Mouse (Mus musculus) spleen, postnatal 14 days (tissue): ENCODE measurements around the gene Nrxn2.

Experiments
- DNase-seq, 2 experiments: peaks; one replicate each; pipeline ENCODE4 v3.0.0; 2021 to 2022; ENCODE audit warnings: low spot score in 2 of 2

The Nrxn2 gene

DNA sequence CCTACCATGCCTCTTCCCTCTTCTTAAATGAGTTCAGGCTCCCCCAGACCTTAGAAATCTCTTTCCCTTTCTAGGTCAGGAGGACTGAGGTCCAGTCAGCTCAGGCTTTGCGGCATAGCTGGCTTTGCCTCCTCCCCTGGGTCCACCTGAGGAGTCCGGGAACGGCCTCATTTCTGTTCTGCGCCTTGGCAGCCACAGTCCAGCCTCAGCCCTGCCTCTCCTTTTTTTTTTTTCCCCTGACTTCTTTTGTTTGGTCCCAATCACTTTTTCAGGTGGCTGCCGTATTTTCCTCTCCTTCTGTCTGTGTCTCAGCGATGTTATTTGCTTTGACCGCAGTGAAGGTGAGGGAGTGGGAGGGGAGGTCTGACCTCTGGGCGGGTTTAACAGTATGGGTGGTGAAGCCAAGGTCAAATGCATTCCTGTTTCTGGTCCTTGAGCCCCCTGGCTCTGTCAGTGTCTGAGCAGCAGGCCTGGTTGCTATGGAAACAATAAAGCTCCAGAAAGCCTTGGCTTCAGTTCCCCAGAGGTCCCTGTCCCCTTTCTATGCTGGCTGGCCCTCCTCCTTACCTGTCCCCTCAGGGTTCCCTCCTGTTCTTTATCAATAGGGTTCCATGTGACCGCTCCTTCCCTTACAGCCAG, 34.3 kb downstream of the Nrxn2 start:
- no peak for DNase-seq

DNA sequence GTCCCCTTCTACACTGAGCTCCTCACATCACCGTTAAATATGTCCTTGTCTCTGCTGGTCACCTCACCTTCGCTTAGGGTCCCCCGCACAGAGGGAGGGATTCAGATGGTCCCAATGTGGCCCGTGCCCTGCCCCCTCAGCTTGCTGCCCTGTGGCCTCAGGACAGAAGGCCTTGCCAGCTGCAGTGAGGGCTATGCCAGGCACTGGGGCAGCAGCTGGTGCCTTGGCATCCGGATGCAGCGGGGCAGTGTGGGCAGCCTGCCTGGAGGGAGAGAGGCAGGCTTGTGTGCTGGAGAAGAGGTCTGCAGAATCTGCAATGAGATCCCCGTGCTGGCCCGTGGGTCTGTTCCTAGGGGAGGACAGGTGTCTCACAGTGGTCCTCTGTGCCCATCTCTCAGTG, 34.8 kb downstream of the Nrxn2 start:
- no peak for DNase-seq

DNA sequence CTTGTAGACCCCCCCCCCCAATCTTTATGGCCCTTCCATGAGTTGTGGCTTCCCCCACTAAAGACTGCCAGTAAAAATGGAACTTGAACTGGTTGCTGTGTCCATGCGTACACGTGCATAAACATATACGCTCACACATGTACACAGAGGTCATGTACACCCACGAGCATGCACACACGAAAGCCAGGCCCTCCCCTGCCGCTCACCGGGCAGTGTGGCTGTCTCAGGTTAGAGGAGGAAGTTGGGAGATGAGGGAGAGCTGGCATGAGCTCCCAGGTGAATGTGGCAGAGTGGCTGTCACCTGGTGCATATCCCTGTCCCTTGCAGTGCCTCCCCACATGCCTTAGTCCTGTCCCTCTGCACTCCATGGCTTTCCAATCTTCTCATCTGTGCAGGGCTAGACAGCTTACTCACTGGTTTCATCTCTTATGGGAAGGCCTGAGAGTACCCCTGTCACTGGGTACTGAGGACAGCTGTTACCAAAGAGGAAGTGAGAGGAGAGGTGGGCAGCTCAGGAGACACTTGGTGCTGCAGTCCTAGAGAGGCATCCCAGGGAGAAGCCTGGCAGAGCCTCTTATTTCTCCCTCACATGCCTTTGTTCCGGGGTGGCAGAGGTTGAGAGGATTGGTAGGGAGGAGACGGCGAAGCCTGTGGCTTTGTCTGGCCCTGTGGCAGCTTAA, 35.6 kb downstream of the Nrxn2 start:
- no peak for DNase-seq

DNA sequence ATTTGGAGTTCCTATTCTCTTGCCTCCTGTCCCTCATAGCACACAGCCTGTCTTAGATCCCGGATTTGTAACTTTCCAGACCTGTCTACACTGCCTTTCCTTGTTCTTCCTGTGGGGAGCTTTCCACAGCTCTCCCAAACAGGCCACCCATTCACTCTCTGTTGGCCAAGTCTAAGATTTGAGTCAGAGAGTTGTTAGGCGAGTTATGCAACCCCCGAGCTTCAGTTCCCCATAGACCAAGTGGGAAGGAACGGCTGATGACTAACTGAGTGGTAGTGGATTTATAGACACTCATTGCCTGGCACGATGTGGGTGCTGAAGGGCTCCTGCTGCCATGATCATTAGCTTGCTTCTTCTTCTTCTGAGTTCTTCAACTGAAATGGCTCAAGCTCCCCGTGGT, 41.0 kb downstream of the Nrxn2 start:
- DNase-seq, result no peak

DNA sequence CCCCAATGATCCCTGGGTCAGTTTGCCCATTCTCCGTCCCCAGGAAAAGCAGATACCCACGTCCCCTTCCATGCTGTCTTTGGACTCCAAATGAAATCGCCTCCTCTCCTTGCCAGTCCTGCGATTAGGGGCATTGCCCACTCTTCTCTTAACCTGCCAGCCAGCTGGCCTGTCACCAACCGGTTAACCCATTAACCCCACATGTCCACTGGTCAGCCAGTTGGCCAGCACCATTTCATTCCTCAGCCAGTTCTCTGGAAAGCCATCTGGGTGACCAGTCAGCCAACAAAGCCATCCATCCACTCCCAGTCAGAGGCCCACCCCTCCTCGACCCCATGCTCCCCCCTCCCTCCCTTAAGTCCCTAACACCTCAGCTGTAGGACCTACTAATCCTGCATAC, 44.3 kb downstream of the Nrxn2 start:
- no peak for DNase-seq

DNA sequence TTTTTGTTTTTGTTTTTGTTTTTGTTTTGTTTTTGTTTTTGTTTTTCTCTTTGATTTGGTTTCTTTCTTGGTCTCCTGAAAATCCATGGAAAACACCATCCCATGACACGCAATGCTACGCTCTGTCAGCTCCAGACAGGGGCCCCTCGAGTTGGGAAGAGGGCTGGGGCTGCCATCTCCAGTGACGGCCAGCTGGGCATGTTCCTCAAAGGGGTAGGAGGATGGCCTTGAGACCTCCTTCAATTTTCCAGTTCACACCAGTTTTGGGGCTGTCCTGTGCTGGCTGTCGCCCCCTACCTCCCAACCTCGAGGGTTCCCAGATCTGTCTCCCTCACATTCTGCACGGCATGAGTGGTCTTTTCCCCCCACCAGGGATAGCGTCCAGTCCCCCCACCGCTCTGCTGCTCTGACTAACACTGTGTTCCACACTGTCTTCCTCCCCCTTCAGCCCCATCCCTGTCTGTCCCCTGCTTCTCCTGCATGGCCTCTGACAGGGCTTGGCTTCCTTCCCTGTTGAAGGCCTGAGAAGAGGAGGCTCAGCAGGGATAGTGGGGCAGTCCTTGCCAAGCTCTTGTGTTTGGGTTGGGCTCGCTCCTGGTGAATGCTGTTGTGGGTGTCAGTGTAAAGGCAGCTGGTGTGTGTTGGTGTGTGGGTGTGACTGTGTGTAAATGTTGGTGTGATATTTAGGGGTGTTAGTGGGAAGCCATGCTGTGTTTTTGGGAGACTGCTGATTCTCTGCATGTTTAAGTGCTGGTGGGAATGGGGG, 46.0 kb downstream of the Nrxn2 start:
- DNase-seq, result no peak

DNA sequence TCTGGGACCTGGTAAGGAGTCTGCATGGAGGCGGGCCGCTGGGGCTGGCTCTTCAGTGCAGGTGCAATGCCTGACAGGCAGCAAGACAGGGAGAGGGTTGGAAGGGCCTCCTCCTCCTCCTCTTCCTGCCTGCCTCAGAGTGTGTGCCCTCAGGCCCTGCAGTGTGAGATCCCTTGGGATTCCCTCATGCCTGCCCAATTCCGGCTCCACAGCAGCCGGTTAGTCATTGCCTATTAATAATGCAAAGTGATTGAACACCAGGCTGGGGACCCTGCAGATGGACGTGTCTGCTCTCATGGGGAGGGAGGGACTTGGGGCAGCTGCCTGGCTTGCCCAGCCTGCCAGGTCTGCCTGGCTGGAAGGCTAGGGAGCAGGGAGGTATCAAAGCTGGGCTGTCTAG, 46.6 kb downstream of the Nrxn2 start:
- DNase-seq, result no peak

DNA sequence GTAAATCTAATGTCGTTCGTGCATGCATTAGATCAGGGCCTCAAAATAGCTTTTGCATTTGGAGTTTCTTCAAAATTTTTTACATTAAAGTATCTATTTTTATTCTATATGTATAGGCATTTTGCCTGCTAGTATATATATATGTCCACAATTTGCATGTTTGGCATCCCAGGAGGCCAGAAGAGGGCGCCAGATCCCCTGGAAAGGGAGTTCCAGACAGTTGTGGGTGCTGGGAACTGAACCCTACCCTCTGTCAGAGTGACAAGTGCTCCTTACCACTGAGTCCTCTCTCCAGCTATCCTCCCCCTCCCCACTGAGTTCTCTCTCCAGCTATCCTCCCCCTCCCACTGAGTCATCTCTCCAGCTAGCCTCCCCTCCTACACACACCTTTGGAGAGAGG, 48.4 kb downstream of the Nrxn2 start:
- DNase-seq, result no peak

DNA sequence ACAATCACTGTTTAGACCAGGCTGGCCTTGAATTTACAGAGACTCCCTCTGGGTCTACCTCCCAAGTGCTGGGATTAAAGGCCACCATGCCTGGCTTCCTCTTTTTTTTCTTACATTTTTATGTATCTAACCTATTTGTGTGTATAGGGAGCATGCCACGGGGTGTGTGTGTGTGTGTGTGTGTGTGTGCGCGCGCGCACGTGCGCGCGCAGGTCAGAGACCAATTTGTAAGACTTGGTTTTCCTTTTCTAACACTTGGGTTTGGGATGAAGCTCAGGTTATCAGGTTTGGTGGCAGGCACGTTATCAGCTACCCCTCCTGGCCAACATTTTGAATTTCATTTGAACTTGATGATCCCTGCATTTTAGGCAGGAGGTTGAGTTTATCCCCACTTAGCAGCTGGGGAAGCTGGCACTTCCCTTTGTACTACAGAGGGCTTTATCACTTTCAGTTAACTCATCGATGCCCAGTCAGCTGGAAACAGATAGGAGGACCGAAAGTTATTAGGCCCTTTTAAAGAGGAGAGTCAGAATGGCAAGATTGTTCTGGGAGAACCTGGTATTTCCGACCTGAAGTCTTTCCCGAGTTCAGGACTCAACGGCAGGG, 48.9 kb downstream of the Nrxn2 start:
- no peak for DNase-seq

DNA sequence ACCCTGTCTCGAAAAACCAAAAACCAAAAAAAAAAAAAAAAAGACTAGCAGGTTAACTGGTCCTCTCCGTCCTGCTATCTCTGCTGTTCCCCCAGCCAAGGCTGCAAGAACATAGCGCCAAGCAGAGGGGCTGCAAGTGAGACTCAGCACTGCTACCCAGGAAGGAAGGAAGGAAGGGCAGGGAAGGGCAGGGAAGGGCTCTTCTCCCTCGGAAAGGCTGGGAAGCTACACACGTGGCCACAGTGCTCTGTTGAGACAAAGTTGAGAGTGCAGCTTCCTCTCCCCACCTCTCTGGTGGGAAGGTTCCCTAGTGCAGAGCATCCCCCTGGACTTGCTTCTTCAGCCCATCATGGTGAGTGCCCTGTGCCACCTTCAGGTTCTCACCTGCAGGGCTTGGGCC, 53.1 kb downstream of the Nrxn2 start:
- no peak for DNase-seq

DNA sequence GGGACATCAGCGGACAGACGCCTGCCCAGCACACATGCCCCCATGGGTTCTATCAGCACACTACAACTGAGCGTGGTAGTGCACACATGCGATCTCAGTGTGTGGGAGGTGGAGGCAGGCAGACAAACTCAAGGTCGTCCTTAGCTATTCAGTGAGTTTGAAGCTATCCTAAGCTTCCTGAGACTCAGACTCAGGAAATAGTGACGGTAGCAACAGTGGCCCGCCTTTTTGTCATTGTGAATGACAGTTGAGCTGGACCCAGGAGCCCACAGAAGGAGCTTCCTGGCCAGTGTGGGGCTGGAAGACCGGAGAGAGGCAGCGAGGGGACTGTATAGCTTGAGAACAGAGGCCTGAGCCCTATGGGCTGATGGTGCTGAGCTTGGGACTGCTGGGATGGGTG, 54.3 kb downstream of the Nrxn2 start:
- no peak for DNase-seq

DNA sequence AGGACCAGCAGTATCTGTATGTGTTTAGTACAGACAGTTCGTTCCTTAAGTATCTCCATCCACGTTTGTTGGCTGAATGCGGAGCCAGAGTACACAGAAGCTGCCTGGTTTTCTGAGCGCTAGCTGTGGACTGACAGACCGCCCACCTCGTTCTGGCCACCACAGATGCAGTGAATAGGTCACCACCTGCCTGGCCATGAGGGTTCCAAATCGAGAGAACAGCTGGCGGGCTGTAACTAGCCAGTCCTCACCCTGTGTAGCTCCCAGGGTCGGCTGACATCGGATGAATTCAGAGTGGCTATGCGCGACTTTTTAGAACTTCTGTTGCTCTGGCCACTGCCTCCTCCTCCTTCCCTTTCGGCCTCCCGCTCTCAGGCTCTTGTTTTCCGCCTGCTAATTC, 56.2 kb downstream of the Nrxn2 start:
- DNase-seq, result no peak

DNA sequence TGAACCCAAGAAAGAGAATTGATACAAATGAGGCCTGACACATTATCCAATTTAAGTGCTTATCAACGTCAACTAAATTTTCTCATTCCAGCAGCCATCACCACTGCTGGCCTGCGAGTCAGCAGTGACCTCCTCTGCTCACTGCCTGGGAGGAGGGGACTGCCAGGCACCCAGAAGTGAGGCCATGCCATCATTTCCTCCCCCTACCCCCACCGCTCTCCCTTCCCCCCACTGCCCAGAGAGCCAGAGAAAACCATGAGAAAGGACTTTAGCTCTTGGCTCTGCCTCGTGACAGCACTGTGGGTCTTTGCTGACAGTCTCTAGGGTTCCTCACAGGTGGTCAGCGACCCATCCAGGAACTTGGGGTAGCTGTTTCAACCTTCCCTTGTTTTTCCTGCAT, 56.6 kb downstream of the Nrxn2 start:
- no peak for DNase-seq

DNA sequence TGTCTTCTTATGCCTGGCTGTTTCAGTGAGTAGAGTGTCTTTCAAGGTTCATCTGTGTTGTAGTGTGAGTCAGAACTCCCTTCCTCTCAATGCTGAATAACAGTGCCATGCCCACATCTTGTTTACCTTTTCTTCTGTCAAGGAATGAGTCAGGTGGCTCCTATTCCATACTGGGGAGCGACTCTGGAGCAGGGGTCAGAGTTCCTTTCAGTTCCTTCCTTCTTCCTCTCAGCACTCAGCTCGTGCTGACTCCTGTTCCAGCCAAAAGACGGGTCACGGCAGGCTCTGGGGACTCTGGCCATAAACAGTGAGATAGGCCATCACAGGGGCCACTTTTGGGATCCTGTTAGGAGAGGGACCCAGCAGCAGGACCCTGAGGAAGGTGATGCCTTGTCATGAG, 58.5 kb downstream of the Nrxn2 start:
- DNase-seq, result no peak

DNA sequence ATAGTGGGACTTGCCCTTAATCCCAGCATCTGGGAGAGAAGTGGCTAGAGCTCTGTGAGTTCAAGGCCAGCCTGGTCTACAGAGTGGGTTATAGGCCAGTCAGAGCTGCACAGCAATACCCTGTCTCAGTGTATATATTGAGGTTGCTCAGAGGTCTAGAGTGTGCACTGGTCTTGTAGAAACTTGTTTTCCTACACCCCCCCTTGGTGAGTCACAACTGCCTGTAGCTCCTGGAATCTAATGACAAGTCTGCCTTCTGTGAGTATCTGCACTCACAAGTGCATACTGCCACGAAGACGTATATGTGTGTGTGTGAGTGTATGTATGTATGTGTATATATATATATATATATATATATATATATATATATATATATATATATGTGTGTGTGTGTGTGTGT, 60.0 kb downstream of the Nrxn2 start:
- no peak for DNase-seq

DNA sequence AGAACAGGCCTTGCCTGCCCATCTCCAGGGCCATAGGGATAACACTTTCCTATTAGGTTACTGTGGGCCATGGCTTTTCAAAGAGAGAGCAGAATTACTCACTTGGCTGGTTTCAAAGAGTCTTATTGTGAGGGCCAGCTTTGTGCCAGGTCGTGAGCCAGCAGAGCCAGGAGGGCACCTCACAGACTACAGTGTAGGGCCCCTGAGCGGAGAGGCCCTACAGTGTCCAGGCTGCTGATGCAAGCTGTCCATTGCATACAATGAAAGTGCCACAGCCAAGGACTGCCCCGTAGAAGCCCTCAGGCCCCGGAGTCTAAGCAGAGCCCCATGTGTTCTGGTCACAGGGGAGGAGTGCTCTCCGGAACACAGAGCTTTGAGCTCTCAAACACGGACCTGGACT, 64.4 kb downstream of the Nrxn2 start:
- no peak for DNase-seq

DNA sequence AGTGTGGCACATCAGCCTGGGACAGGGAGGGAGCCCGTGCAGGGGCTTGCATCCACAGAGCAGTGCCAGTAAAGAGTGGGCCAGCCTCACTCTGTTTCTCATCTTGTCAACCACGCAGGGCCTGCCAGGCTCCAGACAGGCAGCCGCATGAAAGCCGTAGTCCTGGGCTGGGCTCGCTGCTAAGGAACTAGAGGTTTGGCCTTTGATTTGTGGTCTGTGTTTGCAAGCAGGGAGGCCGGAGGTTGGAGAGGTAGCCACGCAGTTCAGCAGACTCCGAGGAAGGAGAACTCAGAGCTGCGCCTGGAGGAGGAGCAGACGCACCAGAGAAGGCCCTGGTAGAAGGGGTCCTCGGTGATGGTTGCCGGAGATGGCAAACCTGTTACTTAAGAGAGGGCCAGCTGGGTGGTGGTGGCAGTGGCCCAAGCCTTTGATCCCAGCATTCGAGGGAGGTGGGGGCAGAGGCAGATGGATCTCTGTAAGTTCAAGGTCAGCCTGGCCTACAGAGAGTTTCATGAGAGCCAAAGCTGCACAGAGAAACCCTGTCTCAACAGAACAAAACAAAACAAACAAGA, 66.6 kb downstream of the Nrxn2 start:
- DNase-seq, result no peak

DNA sequence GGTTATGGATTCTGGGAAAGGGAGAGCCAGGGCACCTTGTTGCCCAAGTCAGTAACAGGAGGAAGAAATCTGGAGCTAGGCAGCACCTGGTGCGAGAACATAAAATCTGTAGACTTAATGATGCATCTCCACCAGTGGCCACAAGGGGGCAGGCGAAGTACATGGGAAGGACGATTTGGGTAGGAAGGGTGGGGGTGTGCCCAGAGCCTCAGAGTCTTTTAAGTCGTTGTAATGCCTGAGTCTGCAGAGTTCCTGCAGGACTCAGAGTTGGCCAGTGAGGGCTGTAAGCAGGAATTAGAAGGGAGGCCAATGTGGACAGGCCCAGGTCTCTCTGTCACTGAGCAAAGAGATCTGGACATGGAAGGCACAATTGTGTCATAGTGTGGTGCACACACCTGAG, 70.5 kb downstream of the Nrxn2 start:
- peak; percentile 60 to 79 for DNase-seq

DNA sequence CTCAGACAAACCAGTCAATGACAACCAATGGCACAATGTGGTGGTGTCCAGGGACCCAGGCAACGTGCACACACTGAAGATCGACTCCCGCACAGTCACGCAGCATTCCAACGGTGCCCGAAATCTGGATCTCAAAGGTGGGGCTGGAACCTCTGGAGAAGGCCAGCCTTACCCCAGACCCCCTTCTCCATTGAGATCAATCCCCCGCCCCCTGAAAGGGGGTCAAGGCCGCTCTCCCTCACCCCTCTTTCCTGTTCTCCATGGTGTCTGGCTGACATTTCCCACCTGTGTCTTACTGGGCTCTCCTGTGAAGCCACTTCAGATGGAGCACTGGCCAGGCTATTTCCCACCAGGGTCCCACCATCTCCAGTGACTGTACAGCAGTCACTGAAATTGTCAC, 73.0 kb downstream of the Nrxn2 start:
- no peak for DNase-seq

DNA sequence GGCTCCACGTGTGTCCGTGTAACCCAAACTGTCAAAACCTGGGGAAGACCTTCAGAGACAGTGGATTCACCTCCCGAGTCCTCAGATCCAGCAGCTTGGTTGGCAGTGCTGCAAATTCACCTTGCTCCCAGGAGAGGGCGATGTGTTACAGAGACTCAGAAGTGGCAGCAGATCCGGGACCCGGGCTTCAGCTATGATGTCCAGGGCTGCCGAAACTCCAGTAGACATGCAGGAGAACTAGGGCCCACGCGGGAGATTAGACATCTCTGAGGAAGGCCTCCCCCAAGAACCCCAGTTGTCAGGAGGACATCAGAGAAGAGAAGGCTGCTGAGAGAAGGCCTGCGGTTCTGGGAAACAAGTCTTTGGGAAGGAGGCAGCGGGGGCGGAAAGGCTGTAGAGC, 73.6 kb downstream of the Nrxn2 start:
- DNase-seq, result peak in 1 of 2 experiments; percentile 47

DNA sequence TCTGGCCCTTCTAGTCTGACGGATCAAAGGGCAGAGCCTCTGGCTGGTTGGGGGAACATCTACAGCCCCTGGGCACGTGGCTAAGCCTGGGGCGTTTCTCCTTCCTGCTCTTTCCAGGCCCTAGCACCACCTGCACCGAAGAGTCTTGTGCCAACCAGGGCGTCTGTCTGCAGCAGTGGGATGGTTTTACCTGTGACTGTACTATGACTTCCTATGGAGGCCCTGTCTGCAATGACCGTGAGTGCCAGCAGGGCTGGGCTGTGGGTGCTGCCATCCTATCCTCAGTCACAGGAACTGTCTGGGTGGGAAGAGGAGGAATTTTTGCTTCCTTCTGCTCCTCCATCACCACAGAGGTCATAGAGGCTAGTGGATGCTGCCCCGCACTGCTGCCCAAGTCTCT, 74.7 kb downstream of the Nrxn2 start:
- no peak for DNase-seq

DNA sequence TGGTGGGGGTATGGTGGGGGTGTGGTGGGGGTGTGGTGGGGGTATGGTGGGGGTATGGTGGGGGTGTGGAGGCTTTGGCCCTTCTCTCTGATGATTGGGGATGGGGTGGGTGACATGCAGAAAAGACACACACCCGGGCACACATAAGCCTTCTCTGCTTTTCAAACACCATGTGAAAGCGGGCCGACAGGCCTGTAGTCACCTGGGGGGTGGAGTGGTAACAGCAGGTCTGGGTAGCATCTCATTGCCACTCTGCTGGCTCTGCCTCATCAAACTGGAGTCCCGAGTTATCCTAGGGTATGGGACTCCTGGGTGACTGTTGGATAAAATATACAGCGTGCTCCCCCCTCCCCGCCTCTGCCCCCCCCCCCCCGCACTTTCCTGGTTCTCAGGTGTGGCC, 75.5 kb downstream of the Nrxn2 start:
- DNase-seq, result no peak
